Mouse (Mus musculus): Measurements from ENCODE around the gene Cldn11. TPM values are rescaled to one million over a fixed set of nuclear protein-coding genes. Genes with fewer than 3 reads are reported as not detected.

The Cldn11 gene
- polyA plus RNA-seq, 1 experiment from 2014 or later: 37.3 TPM

DNA sequence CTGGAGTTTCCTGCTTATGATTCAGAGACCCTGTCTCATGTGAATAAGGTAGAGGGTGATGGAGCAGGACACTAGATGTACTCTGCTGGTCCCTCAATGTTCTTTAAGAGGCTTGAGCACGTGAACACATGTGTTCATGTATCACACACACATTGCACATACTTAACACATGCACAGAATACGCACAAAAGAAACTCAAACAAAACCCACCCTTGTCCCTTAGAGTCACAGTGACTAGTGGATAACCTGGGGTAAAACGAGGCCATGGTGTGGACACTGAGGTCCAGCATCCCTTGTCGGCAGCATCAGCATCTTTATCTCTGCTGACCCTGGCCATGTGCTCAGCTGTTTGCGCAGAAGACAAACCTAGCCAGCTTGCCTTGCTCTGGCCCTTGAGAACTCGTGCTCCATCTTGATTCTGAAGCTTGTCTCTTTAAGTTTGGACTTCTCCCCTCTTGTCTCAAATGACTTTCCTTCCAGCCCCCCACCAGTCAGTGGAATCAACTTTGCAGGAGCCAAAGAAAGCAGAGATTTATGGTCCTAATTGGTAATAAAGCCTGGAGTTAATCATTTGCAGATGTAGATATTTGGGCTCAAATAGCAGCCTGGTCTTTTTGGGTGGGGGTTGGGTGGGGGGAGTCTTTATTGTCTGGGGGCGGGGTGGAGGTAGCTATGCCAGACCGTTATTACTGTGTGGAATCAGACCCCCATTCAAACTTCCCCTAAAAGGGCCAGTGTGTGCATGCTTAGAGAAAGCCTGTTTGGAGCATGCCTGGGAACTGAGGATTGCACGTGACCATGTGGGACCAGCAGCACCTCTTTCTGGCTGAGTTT, 62.7 kb downstream of the Cldn11 start:
- 76% methylated on average over 9 of the region's 9 CpGs for WGBS
- no peak overlapping the region for H3K4me3 ChIP-seq (ENCODE audit: low read depth, low read length)
- peaks cover 3% of the 10 kb centered on the region; the same call in 1 of the 2 replicates for H3K4me1 ChIP-seq (ENCODE audit: control insufficient read depth, insufficient read depth, low read length)
- no peak overlapping the region for H3K4me2 ChIP-seq (ENCODE audit: low read length)
- H3K36me3 ChIP-seq (ENCODE audit: control insufficient read depth, insufficient read depth, low read length): no peaks in the 10 kb centered on the region
- H3K27me3 ChIP-seq (ENCODE audit: control insufficient read depth, insufficient read depth, low read depth, low read length): no peaks in the 10 kb centered on the region
- H3K9me3 ChIP-seq (replicated peaks; ENCODE audit: control insufficient read depth, low read length, poor library complexity, severe bottlenecking): no peaks in the 10 kb centered on the region
- ATAC-seq: no peak
- H3K9ac ChIP-seq (ENCODE audit: low read depth, low read length): no peak overlapping the region
- no peak overlapping the region for H3K27ac ChIP-seq (ENCODE audit: low read length)

DNA sequence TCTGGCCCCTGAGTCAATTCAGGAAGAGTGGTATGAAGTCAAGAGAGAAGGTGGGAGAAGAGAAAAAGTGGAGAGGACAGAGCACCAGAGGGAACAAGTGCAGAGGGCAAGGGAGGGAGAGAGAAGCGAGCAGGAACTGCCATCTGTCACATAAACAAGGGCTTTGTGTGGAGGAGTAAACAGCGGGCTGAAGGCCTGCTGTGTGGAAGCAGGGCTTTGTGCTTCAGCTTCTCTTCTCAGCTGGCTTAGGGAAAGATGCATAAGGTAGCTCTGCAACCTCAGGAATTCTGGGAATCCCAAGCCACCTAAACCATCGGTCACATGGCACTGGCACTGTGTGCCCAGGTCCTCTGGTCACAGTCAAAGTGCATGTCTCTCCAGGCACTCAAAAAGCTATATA, 64.1 kb downstream of the Cldn11 start:
- H3K27ac ChIP-seq (ENCODE audit: low read length): no peak overlapping the region
- peaks cover 3% of the 10 kb centered on the region; the same call in 1 of the 2 replicates for H3K4me1 ChIP-seq (ENCODE audit: control insufficient read depth, insufficient read depth, low read length)
- H3K27me3 ChIP-seq (ENCODE audit: control insufficient read depth, insufficient read depth, low read depth, low read length): no peaks in the 10 kb centered on the region
- H3K9ac ChIP-seq (ENCODE audit: low read depth, low read length): no peak overlapping the region
- no peak overlapping the region for H3K4me2 ChIP-seq (ENCODE audit: low read length)
- ATAC-seq: 0 out of 2 replicates have a peak, but pooled peaks have one; percentile 21
- 12% methylated on average over 3 of the region's 3 CpGs for WGBS
- no peak overlapping the region for H3K4me3 ChIP-seq (ENCODE audit: low read depth, low read length)
- no peaks in the 10 kb centered on the region for H3K9me3 ChIP-seq (replicated peaks; ENCODE audit: control insufficient read depth, low read length, poor library complexity, severe bottlenecking)
- H3K36me3 ChIP-seq (ENCODE audit: control insufficient read depth, insufficient read depth, low read length): no peaks in the 10 kb centered on the region

Other genes starting within 250 kb of the Cldn11 start
- gene Phc3, start 180.5 kb upstream of the Cldn11 start, polyA plus RNA-seq (2015; fragmentation: Nextera tagmentation; extraction: Ambion mirVana): 7.8 and 7.9 TPM in 2 replicates
- 25.4 and 25.5 TPM in 2 replicates for gene Prkci, start 154.2 kb upstream of the Cldn11 start, polyA plus RNA-seq (2015; fragmentation: Nextera tagmentation; extraction: Ambion mirVana)
- 29.9 and 32.4 TPM in 2 replicates for gene Skil, start 54.9 kb upstream of the Cldn11 start, polyA plus RNA-seq (2015; fragmentation: Nextera tagmentation; extraction: Ambion mirVana)
- gene Slc7a14, start 160.5 kb downstream of the Cldn11 start, polyA plus RNA-seq (2015; fragmentation: Nextera tagmentation; extraction: Ambion mirVana): 7.3 and 8.1 TPM in 2 replicates